Mouse (Mus musculus): ENCODE results near the gene Foxred2.
A peak's percentile ranks its signal among the peaks of the same experiment; 100 is the strongest.

The Foxred2 gene

DNA sequence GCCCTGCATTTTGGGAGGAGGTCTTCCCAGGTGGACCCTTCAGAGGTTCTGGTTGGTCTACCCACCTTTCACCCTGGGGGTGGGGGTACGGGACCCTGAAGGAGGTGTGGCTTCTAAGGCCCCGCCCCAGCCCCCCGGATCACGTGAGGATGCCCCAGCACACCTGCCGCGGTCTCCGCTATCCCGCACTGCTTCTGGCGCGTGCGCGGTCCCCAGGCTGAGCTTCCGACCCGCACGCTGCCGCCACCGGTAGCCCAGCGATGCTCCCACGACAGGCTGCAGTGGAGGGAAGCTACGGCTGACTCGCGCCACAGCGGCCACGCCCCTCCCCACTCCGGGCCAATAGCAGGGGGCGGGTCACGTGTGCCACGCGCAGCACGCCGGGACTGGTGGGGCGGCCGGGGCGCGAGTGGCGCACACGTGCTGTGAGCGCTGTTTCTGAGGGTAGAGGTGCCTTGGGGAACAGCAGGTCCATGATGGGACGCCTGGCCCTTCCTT, at the start of gene Foxred2:
Foxred2 (minus strand) TSS at position 319 of the 498 bp plus-strand sequence.
- peak; percentile 87 for DNase-seq

DNA sequence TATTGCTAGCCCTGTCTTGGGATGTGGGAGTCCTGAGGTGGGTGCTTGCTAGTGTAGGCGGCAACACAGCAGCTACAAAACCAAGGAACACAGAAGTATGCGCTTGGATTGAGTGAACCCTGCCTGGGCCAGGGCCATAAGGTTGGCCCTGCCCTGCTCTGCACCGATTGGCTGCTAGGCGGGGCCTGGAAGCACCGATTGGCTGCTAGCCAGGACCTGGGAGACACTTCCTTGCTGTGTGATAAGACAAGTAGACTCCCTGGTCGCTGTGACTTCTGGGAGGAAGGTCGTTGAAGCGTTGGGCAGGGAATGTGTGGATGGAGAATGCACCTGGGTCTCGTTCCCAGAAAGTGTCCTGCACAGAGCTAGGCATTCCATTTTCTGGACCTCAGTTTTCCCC, 47.4 kb upstream of the Foxred2 start:
- no peak for DNase-seq

DNA sequence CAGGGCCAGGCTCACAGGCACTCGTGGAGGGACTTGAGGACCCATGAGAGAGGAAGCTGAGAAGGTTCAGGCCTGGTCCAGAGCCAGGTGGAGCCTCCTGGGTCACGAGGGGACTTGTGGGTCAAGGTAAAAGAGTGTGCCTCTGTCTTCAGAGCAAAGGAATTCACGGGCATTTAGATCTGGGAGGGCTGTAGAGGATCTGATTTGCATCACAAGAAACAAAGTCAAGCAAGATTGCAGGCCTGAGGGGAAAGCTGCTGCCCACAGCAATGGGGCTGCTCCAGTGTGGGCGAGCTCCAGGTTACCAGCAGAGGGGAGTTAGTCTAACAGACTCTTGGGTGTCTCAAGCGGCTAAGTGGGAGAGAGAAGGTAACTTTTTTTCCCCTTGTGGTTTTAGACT, 44.9 kb upstream of the Foxred2 start:
- DNase-seq = no peak

DNA sequence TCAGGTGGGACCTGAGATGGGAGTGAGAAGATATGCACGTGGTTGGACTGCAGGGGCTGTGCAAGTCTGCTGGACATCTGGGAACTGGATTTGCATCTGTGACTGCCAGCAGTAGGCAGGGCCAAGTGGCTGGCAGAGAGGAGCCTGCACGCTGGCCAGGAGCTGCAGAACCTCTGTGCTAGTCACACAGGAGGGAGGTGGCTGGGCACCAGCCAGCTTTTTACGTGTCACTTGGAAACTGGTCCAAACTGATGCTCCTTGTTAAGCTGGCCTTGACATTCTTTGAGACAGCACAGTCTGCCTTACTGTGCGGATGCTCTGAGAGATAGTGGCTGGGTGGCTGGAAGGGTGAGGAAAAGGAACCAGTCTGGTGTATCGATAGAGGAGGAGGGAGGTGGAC, 32.0 kb upstream of the Foxred2 start:
- no peak for DNase-seq

DNA sequence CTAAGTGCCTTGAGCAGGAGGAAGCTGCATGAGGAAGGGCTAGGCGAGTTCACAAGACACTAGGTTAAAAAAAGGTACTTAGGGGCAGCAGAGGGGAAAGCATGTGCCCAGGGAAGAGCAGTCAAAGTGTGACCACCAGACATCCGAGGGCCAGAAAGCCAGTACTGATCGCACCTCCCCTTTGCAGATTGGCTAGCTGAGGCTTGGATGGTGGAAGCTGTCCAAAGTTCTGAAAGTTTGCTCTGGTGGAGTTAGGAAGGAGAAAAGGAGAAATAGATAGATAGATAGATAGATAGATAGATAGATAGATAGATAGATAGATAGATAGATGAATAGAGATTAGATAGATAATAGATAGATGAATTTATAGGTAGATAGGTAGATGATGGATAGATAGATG, 26.9 kb upstream of the Foxred2 start:
- DNase-seq = no peak

DNA sequence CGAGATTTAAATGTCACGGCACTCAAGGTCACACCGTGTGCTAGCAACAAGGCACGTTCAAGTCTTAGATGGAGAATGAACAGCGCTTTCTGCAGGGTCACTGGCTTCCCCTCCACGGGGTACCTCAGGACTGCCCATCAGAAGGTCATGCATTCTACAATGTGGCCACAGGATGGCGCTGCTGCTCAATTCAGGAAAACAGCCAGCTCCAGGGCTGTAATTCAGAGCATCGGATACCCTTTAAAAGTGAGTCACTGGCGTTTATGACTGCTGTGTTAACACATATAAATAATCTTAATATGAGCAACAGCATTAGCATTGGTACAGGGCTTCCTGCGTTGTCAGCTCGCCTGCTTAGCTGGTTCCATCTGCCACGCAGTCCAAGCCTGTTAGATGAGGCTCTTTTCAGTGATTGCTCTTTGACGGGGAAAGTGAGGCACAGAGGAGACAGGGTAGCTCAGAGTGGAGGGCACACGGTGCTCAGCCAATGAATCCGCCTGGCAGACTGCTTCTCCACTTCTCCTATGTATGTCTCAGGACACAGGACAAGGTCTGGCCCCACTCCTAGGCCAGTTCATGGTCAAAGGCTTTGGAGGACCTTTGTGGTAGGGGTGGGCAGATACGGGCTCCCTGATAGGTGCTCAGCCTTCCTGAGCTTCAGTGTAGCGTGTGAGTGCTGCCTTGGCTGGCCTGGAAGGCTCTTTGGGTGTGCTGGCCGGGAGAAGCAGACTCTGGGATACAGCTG, 25.8 kb upstream of the Foxred2 start:
- DNase-seq = peak; percentile 38

DNA sequence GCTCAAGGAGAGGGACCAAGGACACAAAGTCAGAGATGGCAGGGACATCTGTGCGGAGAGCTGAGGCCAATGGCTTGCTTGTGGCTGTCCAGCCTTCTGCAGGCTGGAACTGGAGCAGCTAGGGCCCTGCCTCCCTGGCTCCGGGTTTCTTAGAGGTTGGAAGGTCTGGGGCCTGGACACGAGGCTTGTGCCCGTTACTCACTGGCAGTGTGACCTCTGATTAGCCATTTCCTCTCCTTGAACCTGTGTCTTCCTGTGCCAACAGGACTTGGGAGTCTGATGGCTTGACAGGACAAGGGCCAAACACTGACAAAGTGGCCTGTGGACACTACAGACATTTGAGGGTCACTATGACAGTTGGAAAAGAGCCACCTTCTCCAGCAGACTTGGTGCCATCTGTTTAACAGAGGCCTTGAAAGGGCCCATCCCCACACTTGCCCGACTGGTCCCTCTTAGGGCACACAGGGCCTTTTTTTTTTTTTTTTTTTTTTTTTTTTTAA, 24.7 kb upstream of the Foxred2 start:
- DNase-seq = no peak

DNA sequence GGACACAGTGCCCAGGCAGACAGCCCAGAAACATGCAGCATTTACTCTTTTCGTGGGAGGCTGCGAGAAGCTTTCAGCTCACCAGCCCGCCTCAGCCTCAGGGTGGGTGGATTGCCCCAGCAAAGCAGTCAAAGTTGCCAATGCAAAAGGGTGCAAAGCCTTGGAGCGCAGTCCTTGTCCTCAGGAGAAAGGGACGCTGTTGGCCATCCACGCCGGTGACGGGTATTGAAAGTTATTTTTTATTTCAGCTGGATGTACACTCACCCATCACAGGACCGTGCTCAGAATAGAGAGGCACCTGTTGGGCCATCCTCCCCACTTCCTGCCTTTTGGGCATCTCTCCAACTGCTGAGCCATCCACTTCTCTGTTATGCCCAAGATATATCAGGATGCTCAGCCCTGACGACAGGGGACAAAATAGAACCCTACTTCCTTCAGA, 22.9 kb upstream of the Foxred2 start:
- no peak for DNase-seq

DNA sequence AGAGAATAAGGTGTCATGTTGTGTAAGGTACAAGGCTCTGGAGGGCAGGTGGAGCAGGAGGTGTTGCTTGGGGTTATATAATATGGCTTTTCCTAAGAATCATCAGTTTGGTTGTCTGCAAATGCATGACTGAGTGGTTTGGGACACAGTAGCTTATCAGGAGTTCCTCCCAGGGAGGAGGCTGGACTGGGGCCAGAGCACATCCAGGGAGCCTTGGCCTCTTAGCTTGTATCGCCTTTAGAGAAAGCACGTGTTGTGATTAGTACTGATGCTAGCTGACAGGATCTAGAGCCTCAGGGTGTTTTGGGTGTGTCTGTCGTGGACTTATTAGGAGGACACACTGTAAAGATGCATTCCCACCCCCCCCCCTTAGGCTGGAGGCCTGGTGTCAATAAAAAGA, 21.1 kb upstream of the Foxred2 start:
- no peak for DNase-seq

DNA sequence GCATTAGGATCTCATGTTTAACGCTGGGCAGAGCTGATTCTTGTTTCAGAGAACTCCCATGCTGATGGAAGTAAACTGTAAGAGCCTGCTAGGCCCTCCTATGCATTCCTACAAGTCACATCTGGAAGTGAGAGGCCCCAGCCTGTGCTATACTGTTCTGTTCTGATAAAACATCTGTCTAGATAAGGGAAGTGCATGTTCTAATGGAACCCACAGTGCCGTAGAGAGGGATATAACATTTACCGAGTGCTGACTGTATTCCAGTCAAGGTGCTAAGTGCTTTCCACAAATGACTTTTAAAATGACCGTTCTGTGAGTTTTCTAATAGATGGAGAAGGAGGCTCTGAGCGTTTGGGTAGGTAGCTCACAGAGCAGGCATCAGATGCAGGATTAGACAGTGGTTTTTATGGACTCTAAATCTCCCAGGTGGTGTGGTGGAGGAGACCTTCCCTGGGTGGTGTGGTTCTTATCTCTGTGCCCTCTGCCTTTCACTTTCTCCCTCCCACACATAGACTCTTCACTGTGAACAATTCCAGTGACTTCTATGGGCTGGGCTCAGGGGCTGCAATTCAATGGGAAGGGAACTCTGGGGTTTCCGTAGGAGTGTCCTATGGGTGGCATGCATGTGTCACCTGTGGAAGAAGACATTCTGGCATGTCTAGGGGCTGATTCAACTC, 17.8 kb upstream of the Foxred2 start:
- DNase-seq = no peak

DNA sequence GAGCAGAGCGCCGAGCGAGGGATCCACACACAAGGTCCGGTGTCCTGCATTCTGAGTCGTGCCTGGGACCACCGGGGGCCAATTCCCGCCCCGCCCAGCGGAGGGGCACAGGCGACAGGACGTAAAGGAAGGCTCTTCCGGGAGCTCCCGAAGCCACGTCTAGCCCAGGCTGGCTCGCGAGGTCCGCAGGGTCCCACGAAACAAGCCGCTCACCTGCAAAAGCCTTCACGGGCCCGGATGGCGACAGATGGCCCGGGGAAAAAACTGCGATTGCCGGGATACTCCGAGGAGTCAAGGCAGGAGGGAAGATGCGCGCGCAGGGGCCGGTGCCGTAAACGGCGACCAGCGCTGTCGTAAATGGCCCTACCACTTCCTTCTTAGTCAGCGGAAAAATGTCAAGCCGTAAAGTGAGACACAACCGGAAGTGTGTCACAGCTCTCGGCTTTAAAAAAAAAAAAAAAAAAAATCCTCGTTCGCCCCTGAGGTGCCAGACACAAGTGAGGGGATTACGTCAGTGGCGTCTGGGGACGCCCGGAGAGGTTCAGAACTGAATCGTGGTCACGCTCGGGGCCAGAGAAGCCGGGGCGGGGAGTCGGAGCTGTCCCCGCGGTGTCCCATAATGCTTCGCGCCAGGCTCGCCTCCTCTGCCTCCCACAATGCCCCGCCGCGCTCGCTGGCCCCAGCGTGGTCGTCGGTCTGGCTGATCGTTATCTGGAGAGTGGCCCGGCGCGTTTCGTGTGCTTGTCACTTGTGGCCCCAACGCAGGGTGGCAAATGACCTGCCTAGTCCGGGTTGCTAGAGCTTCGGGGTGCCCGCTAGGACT, 14.2 kb upstream of the Foxred2 start, which contains the start of gene Eif3d:
Eif3d (minus strand) TSS at position 344 of the 823 bp plus-strand sequence.
- DNase-seq = peak; percentile 99

DNA sequence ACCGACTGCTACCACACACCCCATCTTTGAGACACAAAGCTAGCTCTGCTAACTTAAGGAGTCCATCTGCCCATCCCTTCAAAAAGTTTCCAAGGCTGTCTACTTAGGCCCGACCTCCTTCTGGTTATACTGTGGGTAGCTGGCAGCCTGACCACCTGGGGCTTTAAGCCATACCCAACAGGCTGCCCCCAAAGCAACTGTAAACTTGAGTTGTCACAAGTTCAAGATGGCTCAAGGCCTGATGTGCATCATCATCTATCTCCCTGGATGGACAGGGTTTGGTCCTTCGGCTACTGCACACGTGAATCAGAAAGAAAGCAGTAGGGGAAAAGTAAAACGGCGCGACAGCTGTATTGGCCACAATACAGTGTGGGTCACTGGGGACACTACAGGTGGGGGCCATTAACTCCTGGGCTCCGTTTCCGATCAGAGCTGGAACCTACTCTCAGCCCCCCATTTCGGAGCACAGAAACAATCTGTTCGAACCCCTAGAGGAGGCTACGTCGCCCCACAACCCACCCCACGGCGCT, 13.5 kb upstream of the Foxred2 start:
- DNase-seq = no peak

DNA sequence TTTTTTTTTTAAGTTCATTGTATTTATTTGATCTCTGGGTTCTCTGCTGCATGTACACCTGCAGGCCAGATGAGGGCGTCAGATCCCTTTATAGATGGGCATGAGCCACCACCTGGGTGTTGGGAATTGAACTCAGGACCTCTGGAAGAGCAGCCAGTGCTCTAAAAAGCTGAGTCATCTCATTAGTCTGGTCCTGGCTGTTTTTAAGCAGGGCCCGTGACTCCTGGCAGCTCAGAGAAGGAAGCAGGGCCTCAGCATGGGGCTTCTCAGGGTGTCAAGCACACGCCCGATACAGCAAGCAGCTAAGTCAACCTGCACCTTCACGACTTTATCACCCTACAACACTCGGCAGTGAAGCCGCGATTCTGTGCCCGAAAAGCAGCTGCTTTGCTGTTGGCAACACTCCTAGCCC, 8.6 kb upstream of the Foxred2 start:
- DNase-seq = no peak

DNA sequence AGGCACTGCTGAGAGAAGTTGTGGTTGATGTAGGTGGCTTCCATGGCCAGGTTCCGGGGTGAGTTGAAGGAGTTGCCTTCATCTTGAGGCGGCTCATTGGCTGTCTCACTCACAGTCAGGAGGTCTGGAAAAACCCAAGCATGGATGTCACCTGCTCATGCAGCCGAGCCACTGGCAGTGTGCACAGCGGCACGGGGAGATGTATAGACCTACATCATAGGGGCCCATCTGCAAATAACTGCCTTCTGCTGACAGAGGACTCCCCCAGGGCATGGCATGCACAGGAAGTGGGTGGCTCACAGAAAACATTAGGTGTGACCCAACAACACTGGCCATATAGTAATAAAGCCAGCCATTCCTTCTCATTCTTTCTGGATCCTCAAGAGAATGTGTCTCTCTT, 5.9 kb upstream of the Foxred2 start:
- DNase-seq = no peak

DNA sequence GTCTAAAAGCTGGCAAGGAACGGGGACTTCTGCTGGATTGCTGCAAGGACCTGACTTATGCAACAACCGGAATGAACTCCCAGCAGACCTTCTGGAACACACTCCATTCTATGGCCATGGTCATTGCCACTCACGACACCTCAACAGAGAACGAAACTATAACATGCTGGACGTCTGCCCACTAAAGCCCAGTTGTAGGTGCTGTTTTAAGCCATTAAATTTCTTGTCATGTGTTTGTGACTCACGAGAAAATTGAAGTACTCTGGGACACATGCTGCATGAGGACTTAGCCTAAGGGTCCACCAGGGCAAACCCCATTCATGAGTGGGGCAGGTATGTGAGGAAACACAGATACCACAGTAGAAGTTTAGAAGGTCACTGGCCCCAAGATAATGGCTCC, 4.2 kb upstream of the Foxred2 start:
- DNase-seq = no peak

DNA sequence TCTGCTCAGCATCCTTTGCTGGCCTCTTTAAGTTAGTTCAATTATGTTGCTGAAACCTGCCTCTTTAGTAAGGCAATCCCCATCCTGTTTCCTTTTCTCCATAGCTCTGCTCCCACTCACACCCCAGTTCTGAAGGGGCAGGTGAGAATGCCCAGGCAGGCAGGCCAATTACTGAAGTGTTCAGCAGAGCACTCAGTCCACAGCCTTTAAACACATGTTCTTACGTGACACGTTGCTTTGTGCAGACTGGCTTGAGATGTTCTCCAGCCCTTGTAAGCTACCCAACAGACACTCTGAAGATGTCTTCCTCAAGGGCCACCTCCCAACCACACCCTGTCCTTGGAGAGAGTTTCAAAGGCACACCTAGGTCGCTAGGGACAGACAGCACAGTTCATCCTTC, 1.5 kb upstream of the Foxred2 start:
- DNase-seq = no peak

DNA sequence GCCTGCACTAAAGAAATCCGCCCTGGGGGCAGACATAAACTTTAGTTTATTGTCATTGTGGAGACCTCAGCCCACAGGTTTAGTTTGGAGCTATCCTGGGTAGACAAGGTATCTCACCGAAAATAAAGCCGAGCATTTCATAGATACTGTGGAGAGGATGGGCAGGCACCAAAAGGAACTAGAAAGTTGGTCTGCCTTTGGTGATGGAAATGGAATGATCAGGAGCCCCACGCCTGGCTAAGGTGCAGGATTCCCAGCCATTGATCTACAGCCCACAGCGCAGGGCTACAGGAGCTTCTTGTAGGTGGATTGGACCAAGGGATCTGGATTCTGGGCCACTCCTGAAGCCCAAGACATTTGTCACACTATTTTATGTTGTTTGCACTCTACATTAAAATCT, 1.1 kb upstream of the Foxred2 start:
- DNase-seq = no peak

DNA sequence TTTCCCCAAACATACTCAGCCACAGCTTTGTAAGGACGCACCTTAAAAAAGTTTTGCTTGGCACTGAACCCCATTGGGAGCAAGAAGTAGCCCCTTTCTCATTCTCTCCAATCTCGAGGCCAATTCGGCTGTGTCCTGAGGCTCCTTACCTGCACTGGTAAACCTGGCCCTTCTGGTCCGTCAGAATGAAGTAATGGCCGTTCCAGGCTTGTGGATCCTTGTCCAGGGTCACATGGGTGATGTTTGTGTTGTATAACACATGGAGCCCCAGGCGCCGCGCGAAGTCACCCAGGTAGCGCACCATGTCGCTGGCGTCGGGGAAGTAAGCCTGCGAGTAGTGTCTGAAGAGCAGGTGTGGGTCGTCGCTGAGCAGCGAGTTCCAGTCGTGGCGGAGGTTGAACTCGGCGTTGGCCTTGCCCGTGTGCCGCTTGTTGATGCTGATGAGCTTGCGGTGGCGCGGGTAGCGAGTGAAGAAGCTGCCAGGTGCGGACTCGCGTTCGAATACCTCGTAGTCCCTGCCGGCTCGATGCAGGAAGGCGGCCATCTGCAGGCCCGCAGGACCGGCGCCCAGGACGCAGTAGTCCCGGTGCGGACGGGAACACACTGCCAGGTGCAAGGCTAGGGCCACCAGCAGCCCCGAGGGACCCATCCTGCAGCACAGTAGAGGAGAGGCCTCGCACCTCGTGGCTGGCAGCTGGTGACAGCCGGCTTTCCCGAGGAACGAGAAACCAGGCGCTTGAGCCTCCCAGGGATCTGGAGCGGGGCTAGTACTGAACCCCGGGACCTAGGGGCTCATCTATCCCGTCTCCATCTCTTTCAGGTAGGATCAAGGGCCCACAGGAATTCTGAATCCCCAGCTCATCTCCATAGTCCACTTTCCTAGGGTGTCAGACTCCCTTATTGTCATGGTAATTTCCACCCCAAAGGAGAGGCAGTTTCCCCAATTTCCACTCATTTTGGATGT, 800 bp downstream of the Foxred2 start:
- DNase-seq = no peak

DNA sequence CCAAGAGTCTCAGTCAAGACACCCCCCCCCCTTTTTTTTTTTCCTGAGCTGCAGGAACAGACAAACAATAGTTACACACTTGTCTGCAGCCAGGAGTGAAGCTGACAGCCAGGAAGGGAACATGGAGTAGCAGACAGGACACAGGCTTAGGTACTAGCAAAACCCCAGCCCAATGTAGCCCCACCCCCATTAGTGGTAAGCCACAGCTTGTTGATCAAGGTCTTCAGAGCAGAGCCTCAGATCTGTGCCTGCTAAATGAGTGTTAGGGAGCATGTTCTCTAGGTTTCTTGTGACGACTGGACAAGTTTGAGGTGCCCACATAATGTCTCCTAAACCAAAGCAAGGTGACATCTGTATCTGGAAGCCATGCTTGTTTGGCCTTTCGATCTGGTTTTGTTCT, 2.2 kb downstream of the Foxred2 start:
- no peak for DNase-seq

DNA sequence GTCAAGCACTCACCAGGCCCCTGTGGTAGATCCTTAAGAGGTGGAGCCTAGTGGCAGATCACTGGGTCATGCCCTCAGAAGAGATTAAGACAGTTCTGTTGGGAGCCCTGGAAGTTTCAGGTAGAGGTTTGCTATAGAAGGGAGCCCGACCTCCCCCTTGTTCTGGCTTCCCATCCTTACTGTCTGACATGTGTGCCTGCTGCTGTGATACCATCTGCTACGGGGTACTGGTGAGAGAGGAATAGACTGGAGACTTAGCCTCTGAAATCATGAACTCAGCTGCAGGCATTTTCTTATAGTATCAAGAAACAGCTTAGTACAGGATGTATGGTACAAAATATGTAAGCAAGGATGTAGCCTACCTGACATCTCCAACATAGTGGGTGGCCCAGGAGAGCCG, 3.6 kb downstream of the Foxred2 start:
- DNase-seq = no peak

DNA sequence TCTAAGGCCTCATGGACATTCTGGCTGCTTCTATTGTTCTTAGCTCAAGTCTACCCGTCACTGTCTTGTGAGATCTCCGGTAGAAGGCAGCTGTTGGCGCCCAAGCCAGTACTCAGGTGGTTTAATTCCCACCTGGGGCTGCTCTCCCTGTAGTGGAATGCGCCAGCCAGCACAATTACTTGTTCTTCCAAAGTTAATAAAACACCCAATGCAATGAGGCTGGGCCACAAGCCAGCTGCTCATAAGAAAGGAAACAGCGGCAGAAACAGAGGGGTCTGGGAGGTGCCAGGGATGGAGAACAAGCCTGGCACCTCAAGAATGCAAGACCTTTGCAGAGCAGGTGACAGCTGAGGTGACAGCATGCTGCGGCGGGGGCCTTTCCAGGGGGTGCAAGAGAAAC, 7.5 kb downstream of the Foxred2 start:
- DNase-seq = peak; percentile 89

DNA sequence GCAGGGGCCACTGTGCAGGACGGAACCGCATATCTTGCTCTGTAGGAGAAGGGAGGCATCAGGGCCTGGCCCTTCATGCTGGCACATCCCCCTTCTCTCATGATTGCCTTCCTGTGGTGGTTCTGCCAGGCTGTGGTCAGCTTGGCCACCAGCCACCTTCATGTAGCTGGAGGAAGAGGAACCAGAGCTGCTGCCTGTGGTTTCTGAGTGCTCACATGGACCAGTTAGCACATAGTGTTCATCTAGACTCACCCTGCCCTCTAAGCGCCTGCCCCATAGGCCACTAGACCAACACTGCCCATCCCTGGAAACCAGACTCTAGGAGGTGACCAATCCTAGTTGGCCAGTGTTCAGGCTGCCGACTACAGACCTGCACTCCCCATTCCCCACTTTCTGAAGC, 10.8 kb downstream of the Foxred2 start:
- DNase-seq = no peak
